Mouse (Mus musculus) thymus, adult 2 months (tissue): ENCODE measurements around the gene Phf21a.

Experiments
- CTCF ChIP-seq: fragments of 200-500 bp; IDR thresholded peaks from 2 replicates; pipeline ENCODE4 v1.5.1; 2012; ENCODE audit warnings: mild to moderate bottlenecking, control low read depth, low read length, moderate library complexity, borderline replicate concordance; ENCODE audit not compliant: control insufficient read depth, poor library complexity, insufficient read depth; ENCODE audit errors: extremely low read depth
- POLR2A ChIP-seq: fragments of 200-500 bp; IDR thresholded peaks from 2 replicates; pipeline ENCODE4 v1.6.1; 2012; ENCODE audit warnings: mild to moderate bottlenecking, low read length, control low read depth, moderate library complexity; ENCODE audit not compliant: control insufficient read depth, poor library complexity, insufficient read depth; ENCODE audit errors: extremely low read depth

DNA sequence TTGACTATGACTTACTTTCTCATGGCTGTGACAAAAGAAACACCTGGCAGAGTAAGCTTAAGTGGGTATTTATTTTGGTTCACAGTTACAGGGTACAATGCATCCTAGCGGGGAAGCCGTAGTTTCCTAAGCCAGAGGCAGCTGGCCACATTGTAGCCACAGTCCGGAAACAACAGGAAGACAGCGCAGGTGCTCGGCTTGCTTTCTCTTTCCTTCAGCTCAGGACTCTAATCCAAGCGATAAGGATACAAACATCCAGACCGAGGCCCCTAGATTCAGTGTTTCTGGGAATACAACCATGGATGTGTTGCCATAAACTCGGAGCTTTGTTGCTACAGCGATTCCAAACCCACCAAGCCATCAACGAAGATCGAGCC lies 280.5 kb downstream of the Phf21a start:
- no peak for TF ChIP-seq POLR2A
- TF ChIP-seq CTCF, result no peak
